In genomic region chr19:10975187-10975586, GRCm38 (mm10) we compare ENCODE assay signal across 28 mouse cellular contexts. TPM values are rescaled to one million over a fixed set of nuclear protein-coding genes. Genes with fewer than 3 reads are reported as not detected.
DNase-seq lines count a peak whose midpoint lies in the region; ATAC-seq and TF ChIP-seq lines count a peak whose summit lies in the region.
"Had no signal": no experiment of that assay in that cellular context is flagged by ENCODE, and none has a peak within 500 bp of the region (broad histone marks: within the 10 kb centered on the region; RNA-seq: fewer than 3 reads in every experiment).

No protein-coding gene starts in this region.

- H3K9ac ChIP-seq in intestine, postnatal 0 days (ENCODE audit: low read depth, low read length) = no peak overlapping the region
- H3K9ac ChIP-seq in forebrain, postnatal 0 days = no peak overlapping the region
- no peak overlapping the region for H3K9ac ChIP-seq in heart, embryonic 11.5 days (ENCODE audit: low read depth, low read length)
- H3K9ac ChIP-seq: embryonic facial prominence, embryonic 12.5 days; forebrain, embryonic 15.5 days; hindbrain, embryonic 12.5 days had no signal

- peak; percentile 13; the same call in 1 of the 2 replicates for ATAC-seq in intestine, postnatal 0 days
- no peak for ATAC-seq in forebrain, postnatal 0 days
- no peak for ATAC-seq in heart, embryonic 11.5 days (replicated peaks; ENCODE audit: insufficient number of reproducible peaks, low FRiP score, low TSS enrichment)
- ATAC-seq: forebrain, embryonic 15.5 days; hindbrain, embryonic 16.5 days had no signal

- TF ChIP-seq CTCF in gastrocnemius, adult 2 months (IDR thresholded peaks at IDR 0.05) = no peak
- no peak for TF ChIP-seq CTCF in intestine, postnatal 0 days (IDR thresholded peaks at IDR 0.05; ENCODE audit: low read depth)
- no peak for TF ChIP-seq CTCF in forebrain, postnatal 0 days (IDR thresholded peaks at IDR 0.05; ENCODE audit: low read depth)
- TF ChIP-seq CTCF in thymus, adult 2 months (IDR thresholded peaks at IDR 0.05; ENCODE audit: borderline replicate concordance, control insufficient read depth, extremely low read depth, insufficient read depth, low read length, poor library complexity) = no peak

- WGBS in intestine, postnatal 0 days = 53% methylated on average over 2 of the region's 2 CpGs
- WGBS in forebrain, postnatal 0 days = 91% methylated on average over 2 of the region's 2 CpGs
- WGBS in heart, embryonic 11.5 days (ENCODE audit: insufficient replicate concordance) = 82% methylated on average over 2 of the region's 2 CpGs
- 74% methylated on average over 2 of the region's 2 CpGs for WGBS in thymus, adult 2 months

- H3K9me3 ChIP-seq in intestine, postnatal 0 days (ENCODE audit: control insufficient read depth) = no peaks in the 10 kb centered on the region
- H3K9me3 ChIP-seq in forebrain, postnatal 0 days (ENCODE audit: low read length) = no peaks in the 10 kb centered on the region
- peaks cover 5% of the 10 kb centered on the region; the same call in 1 of the 2 replicates for H3K9me3 ChIP-seq in heart, embryonic 11.5 days (replicated peaks; ENCODE audit: control insufficient read depth, low read length)
- H3K9me3 ChIP-seq: embryonic facial prominence, embryonic 12.5 days; forebrain, embryonic 15.5 days had no signal

- intact Hi-C loops in gastrocnemius, adult 2 months (cut with DNase I) = no loop called here

- no peak overlapping the region for H3K4me3 ChIP-seq in gastrocnemius, adult 2 months
- H3K4me3 ChIP-seq in intestine, postnatal 0 days (ENCODE audit: low read depth, low read length) = no peak overlapping the region
- no peak overlapping the region for H3K4me3 ChIP-seq in forebrain, postnatal 0 days (ENCODE audit: low read depth, low read length)
- no peak overlapping the region for H3K4me3 ChIP-seq in heart, embryonic 11.5 days (ENCODE audit: low read depth, low read length)
- no peak overlapping the region for H3K4me3 ChIP-seq in thymus, adult 2 months (ENCODE audit: control insufficient read depth, insufficient read depth, low read length)
- H3K4me3 ChIP-seq: embryonic facial prominence, embryonic 12.5 days; forebrain, embryonic 15.5 days; hindbrain, embryonic 12.5 days had no signal

- TF ChIP-seq POLR2A in thymus, adult 2 months (IDR thresholded peaks at IDR 0.05; ENCODE audit: control insufficient read depth, extremely low read depth, insufficient read depth, low read length, poor library complexity) = no peak

- no peaks in the 10 kb centered on the region for H3K27me3 ChIP-seq in intestine, postnatal 0 days (replicated peaks; ENCODE audit: control insufficient read depth, insufficient read depth, low read length)
- H3K27me3 ChIP-seq in forebrain, postnatal 0 days (ENCODE audit: insufficient read depth, low read length) = no peaks in the 10 kb centered on the region
- no peaks in the 10 kb centered on the region for H3K27me3 ChIP-seq in heart, embryonic 11.5 days (ENCODE audit: control insufficient read depth, insufficient read depth, low read length)
- H3K27me3 ChIP-seq in thymus, adult 2 months (ENCODE audit: control insufficient read depth, insufficient read depth, low read length) = no peaks in the 10 kb centered on the region
- H3K27me3 ChIP-seq: embryonic facial prominence, embryonic 12.5 days; forebrain, embryonic 15.5 days; hindbrain, embryonic 12.5 days had no signal

- H3K4me2 ChIP-seq in intestine, postnatal 0 days (replicated peaks; ENCODE audit: low read depth) = no peak overlapping the region; the same call in 1 of the 2 replicates
- H3K4me2 ChIP-seq in forebrain, postnatal 0 days (ENCODE audit: low read depth) = no peak overlapping the region
- no peak overlapping the region for H3K4me2 ChIP-seq in heart, embryonic 11.5 days
- H3K4me2 ChIP-seq: embryonic facial prominence, embryonic 12.5 days; forebrain, embryonic 15.5 days; hindbrain, embryonic 12.5 days had no signal

- DNase-seq in gastrocnemius, adult 2 months = no peak
- no peak for DNase-seq in gastrocnemius, adult 8-10 months (ENCODE audit: low spot score in 2 of 2)
- peak; percentile 14 for DNase-seq in induced T-regulatory cell, adult 2 months (ENCODE audit: low read depth)
- no peak for DNase-seq in forebrain, postnatal 0 days
- no peak for DNase-seq in thymus, adult 2 months
- DNase-seq: adrenal gland, postnatal 10 days; cerebellum, adult 11-12 months; cerebellum, adult 9-10 months; cerebellum, postnatal 25 days; gastrocnemius, postnatal 36 days; heart, adult 11 months; heart, postnatal 10 days; heart, postnatal 4 days; kidney, adult 11 months had no signal

- peaks cover 14% of the 10 kb centered on the region for H3K4me1 ChIP-seq in intestine, postnatal 0 days (replicated peaks; ENCODE audit: control insufficient read depth, insufficient read depth, low read length)
- no peaks in the 10 kb centered on the region for H3K4me1 ChIP-seq in forebrain, postnatal 0 days (ENCODE audit: insufficient read depth)
- peaks cover 6% of the 10 kb centered on the region; the same call in 1 of the 2 replicates for H3K4me1 ChIP-seq in heart, embryonic 11.5 days (ENCODE audit: control insufficient read depth, insufficient read depth, low read length)
- H3K4me1 ChIP-seq in thymus, adult 2 months (replicated peaks; ENCODE audit: control insufficient read depth, insufficient read depth, low read length) = peaks cover 7% of the 10 kb centered on the region
- H3K4me1 ChIP-seq: embryonic facial prominence, embryonic 12.5 days; forebrain, embryonic 15.5 days had no signal

- H3K36me3 ChIP-seq in intestine, postnatal 0 days (ENCODE audit: control insufficient read depth, insufficient read depth) = no peaks in the 10 kb centered on the region
- H3K36me3 ChIP-seq in forebrain, postnatal 0 days (ENCODE audit: insufficient read depth) = no peaks in the 10 kb centered on the region
- no peaks in the 10 kb centered on the region for H3K36me3 ChIP-seq in heart, embryonic 11.5 days (ENCODE audit: control insufficient read depth, insufficient read depth, low read length)
- H3K36me3 ChIP-seq in thymus, adult 2 months (ENCODE audit: control insufficient read depth, insufficient read depth, low read length) = no peaks in the 10 kb centered on the region
- H3K36me3 ChIP-seq: embryonic facial prominence, embryonic 12.5 days; forebrain, embryonic 15.5 days; hindbrain, embryonic 12.5 days had no signal

- H3K27ac ChIP-seq in gastrocnemius, adult 2 months = peak overlapping the region; percentile 43; the same call in 1 of the 2 replicates
- peak overlapping the region; percentile 94 for H3K27ac ChIP-seq in intestine, postnatal 0 days (ENCODE audit: low read depth, low read length)
- no peak overlapping the region for H3K27ac ChIP-seq in forebrain, postnatal 0 days (ENCODE audit: low read depth, low read length)
- H3K27ac ChIP-seq in heart, embryonic 11.5 days (ENCODE audit: low read depth, low read length) = no peak overlapping the region
- no peak overlapping the region for H3K27ac ChIP-seq in thymus, adult 2 months (ENCODE audit: control insufficient read depth, insufficient read depth, low read length)
- H3K27ac ChIP-seq: embryonic facial prominence, embryonic 12.5 days; forebrain, embryonic 15.5 days; hindbrain, embryonic 12.5 days had no signal

RNA-seq across cellular contexts. Expression of gene Ms4a10, which starts 0.7 kb away (rescaled TPM):
- total RNA-seq in gastrocnemius, adult 2 months (2021) = not detected
- total RNA-seq in gastrocnemius, adult 8-10 months (2022) = not detected
- 854 and 883 TPM in 2 replicates for polyA plus RNA-seq in intestine, postnatal 0 days (2015; fragmentation: Nextera tagmentation; extraction: Ambion mirVana)
- total RNA-seq in forebrain, postnatal 0 days (2014; rRNA removed) = not detected in 2 replicates
- not detected in 2 replicates for polyA plus RNA-seq in forebrain, postnatal 0 days (2015; fragmentation: Nextera tagmentation; extraction: Ambion mirVana)
- polyA plus RNA-seq in heart, embryonic 11.5 days (2014; fragmentation: Nextera tagmentation; extraction: Ambion mirVana) = not detected in 2 replicates
- polyA plus RNA-seq in thymus, adult 2 months (2012; rRNA removed) = 1.8 and 2.8 TPM in 2 replicates
- total RNA-seq: gastrocnemius, adult 18-20 months; gastrocnemius, postnatal 36 days; heart, postnatal 10 days; heart, postnatal 4 days had no signal
- polyA plus RNA-seq: brain, embryonic 14.5 days; cortical plate, adult 2 months; embryonic facial prominence, embryonic 12.5 days; forebrain, embryonic 11.5 days; forebrain, embryonic 15.5 days; frontal cortex, adult 2 months; heart, embryonic 14.5 days; hindbrain, embryonic 12.5 days; hindbrain, embryonic 16.5 days had no signal

RNA-seq across cellular contexts. Expression of gene Ms4a15, which starts 17.9 kb away (rescaled TPM):
- not detected for total RNA-seq in gastrocnemius, adult 2 months (2021)
- total RNA-seq in gastrocnemius, adult 8-10 months (2022) = not detected
- polyA plus RNA-seq in intestine, postnatal 0 days (2015; fragmentation: Nextera tagmentation; extraction: Ambion mirVana) = 0.34 and 0.44 TPM in 2 replicates
- total RNA-seq in forebrain, postnatal 0 days (2014; rRNA removed) = 2.1 and 3.2 TPM in 2 replicates
- polyA plus RNA-seq in forebrain, postnatal 0 days (2015; fragmentation: Nextera tagmentation; extraction: Ambion mirVana) = 3.0 and 4.8 TPM in 2 replicates
- polyA plus RNA-seq in heart, embryonic 11.5 days (2014; fragmentation: Nextera tagmentation; extraction: Ambion mirVana) = 0.17 TPM in 1 of 2 replicates, not detected in the other
- not detected in 2 replicates for polyA plus RNA-seq in thymus, adult 2 months (2012; rRNA removed)
- total RNA-seq: adrenal gland, postnatal 10 days; ES-E14; gastrocnemius, adult 18-20 months; gastrocnemius, postnatal 36 days; heart, postnatal 10 days; heart, postnatal 4 days had no signal
- polyA plus RNA-seq: brain, embryonic 14.5 days; cortical plate, adult 2 months; embryonic facial prominence, embryonic 12.5 days; forebrain, embryonic 11.5 days; hindbrain, embryonic 12.5 days; hindbrain, embryonic 16.5 days had no signal

RNA-seq across cellular contexts. Expression of gene Ccdc86, which starts 26.1 kb away (rescaled TPM):
- 10 to 100 TPM; 13.2 to 16.5 TPM for total RNA-seq in gastrocnemius, adult 2 months (2021)
- 10 to 100 TPM; 13.4 to 14.5 (median 13.9) TPM for total RNA-seq in gastrocnemius, adult 8-10 months (2022)
- 11.0 and 12.4 TPM in 2 replicates for polyA plus RNA-seq in intestine, postnatal 0 days (2015; fragmentation: Nextera tagmentation; extraction: Ambion mirVana)
- total RNA-seq in forebrain, postnatal 0 days (2014; rRNA removed) = 6.2 and 6.8 TPM in 2 replicates
- polyA plus RNA-seq in forebrain, postnatal 0 days (2015; fragmentation: Nextera tagmentation; extraction: Ambion mirVana) = 12.7 and 16.6 TPM in 2 replicates
- polyA plus RNA-seq in heart, embryonic 11.5 days (2014; fragmentation: Nextera tagmentation; extraction: Ambion mirVana) = 17.7 and 18.9 TPM in 2 replicates
- polyA plus RNA-seq in thymus, adult 2 months (2012; rRNA removed) = 5.8 and 8.8 TPM in 2 replicates

RNA-seq across cellular contexts. Expression of gene Ptgdr2, which starts 38.2 kb away (rescaled TPM):
- not detected for total RNA-seq in gastrocnemius, adult 2 months (2021)
- total RNA-seq in gastrocnemius, adult 8-10 months (2022) = not detected
- polyA plus RNA-seq in intestine, postnatal 0 days (2015; fragmentation: Nextera tagmentation; extraction: Ambion mirVana) = not detected in 2 replicates
- 0.57 and 0.77 TPM in 2 replicates for total RNA-seq in forebrain, postnatal 0 days (2014; rRNA removed)
- polyA plus RNA-seq in forebrain, postnatal 0 days (2015; fragmentation: Nextera tagmentation; extraction: Ambion mirVana) = 0.05 and 0.10 TPM in 2 replicates
- polyA plus RNA-seq in heart, embryonic 11.5 days (2014; fragmentation: Nextera tagmentation; extraction: Ambion mirVana) = 0.27 TPM in 2 replicates
- 0.73 and 1.0 TPM in 2 replicates for polyA plus RNA-seq in thymus, adult 2 months (2012; rRNA removed)
- total RNA-seq: adrenal gland, postnatal 10 days; gastrocnemius, adult 18-20 months; gastrocnemius, postnatal 36 days had no signal

RNA-seq across cellular contexts. Expression of gene Ms4a18, which starts 42.6 kb away (rescaled TPM):
- not detected for total RNA-seq in gastrocnemius, adult 2 months (2021)
- not detected for total RNA-seq in gastrocnemius, adult 8-10 months (2022)
- polyA plus RNA-seq in intestine, postnatal 0 days (2015; fragmentation: Nextera tagmentation; extraction: Ambion mirVana) = 30.9 and 31.8 TPM in 2 replicates
- total RNA-seq in forebrain, postnatal 0 days (2014; rRNA removed) = not detected in 2 replicates
- not detected in 2 replicates for polyA plus RNA-seq in forebrain, postnatal 0 days (2015; fragmentation: Nextera tagmentation; extraction: Ambion mirVana)
- not detected in 2 replicates for polyA plus RNA-seq in heart, embryonic 11.5 days (2014; fragmentation: Nextera tagmentation; extraction: Ambion mirVana)
- 0.28 and 0.38 TPM in 2 replicates for polyA plus RNA-seq in thymus, adult 2 months (2012; rRNA removed)
- total RNA-seq: adrenal gland, postnatal 10 days; adrenal gland, postnatal 4 days; ES-E14; gastrocnemius, adult 18-20 months; gastrocnemius, postnatal 36 days; heart, postnatal 10 days; heart, postnatal 4 days had no signal
- polyA plus RNA-seq: brain, embryonic 14.5 days; cortical plate, adult 2 months; embryonic facial prominence, embryonic 12.5 days; forebrain, embryonic 11.5 days; forebrain, embryonic 15.5 days; frontal cortex, adult 2 months; heart, embryonic 14.5 days; hindbrain, embryonic 12.5 days; hindbrain, embryonic 16.5 days had no signal

Comparison
In these comparisons a context has a peak if more than half of its experiments do, and no peak if none do; other contexts are left out.
1. H3K27ac ChIP-seq: peak in gastrocnemius, adult 2 months (single experiment) and intestine, postnatal 0 days (single experiment); none in forebrain, postnatal 0 days (single experiment), heart, embryonic 11.5 days (single experiment) and thymus, adult 2 months (single experiment).
2. RNA of gene Ms4a10, which starts 0.7 kb away (polyA plus RNA-seq): 854 to 883 TPM in intestine, postnatal 0 days; 1.8 to 2.8 TPM in thymus, adult 2 months, not detected in forebrain, postnatal 0 days and not detected in heart, embryonic 11.5 days; every median in the first group is over 100 times any median in the second.